Mouse (Mus musculus): ENCODE data around the gene Zbtb44.

- TF ChIP-seq CTCF (IDR thresholded peaks at IDR 0.05; ENCODE audit: low read depth) (no peak), EP300 (optimal IDR thresholded peaks at IDR 0.05) (no peak)
Measured at GRCm38 (mm10) chr9:31088883-31089282, 58.4 kb downstream of the Zbtb44 start.
